Mouse (Mus musculus) erythroid progenitor cell, adult 5-6 weeks (primary cell): ENCODE measurements around the gene Adgrl3. TPM values are rescaled to one million over a fixed set of nuclear protein-coding genes. Genes with fewer than 3 reads are reported as not detected.

Experiments used
- ATAC-seq: replicated peaks from 2 replicates; pipeline ENCODE4 v1.8.0; 2016; ENCODE audit warnings: moderate number of reproducible peaks, mild to moderate bottlenecking, moderate TSS enrichment, inconsistent platforms; ENCODE audit not compliant: poor library complexity, low FRiP score, severe bottlenecking
- total RNA-seq, 2 experiments: library from RNA; stranded (forward) in 1 of 2; stranded (reverse) in 1 of 2; fragments of 150-400 nt in 1 of 2; fragments of 186-747, 209-891 nt in 1 of 2; gene quantifications; 2 replicates each; pipeline versions ENCODE4 v1.2.3 to v1.2.4; 2015 to 2017; ENCODE audit warnings: low replicate concordance in 2 of 2

Gene Adgrl3
- total RNA-seq, 2 experiments from 2014 or later, result not detected

- ATAC-seq, result no peak
Measured at GRCm38 (mm10) chr5:81218500-81219057, 198.6 kb downstream of the Adgrl3 start.

- no peak for ATAC-seq
Measured at GRCm38 (mm10) chr5:81224465-81224864, 204.5 kb downstream of the Adgrl3 start.

- no peak for ATAC-seq
Measured at GRCm38 (mm10) chr5:81225486-81225885, 205.5 kb downstream of the Adgrl3 start.

- no peak for ATAC-seq
Measured at GRCm38 (mm10) chr5:81227256-81227655, 207.3 kb downstream of the Adgrl3 start.

GRCm38 (mm10) chr5:81248724-81249123 lies 228.8 kb downstream of the Adgrl3 start:
- no peak for ATAC-seq

- no peak for ATAC-seq
Measured at GRCm38 (mm10) chr5:81256091-81256490, 236.2 kb downstream of the Adgrl3 start.

- no peak for ATAC-seq
Measured at GRCm38 (mm10) chr5:81269689-81270088, 249.8 kb downstream of the Adgrl3 start.

- ATAC-seq, result no peak
Measured at GRCm38 (mm10) chr5:81275346-81276047, 255.6 kb downstream of the Adgrl3 start.

- no peak for ATAC-seq
Measured at GRCm38 (mm10) chr5:81279246-81279645, 259.3 kb downstream of the Adgrl3 start.

- ATAC-seq, result no peak
Measured at GRCm38 (mm10) chr5:81285643-81286042, 265.7 kb downstream of the Adgrl3 start.

- no peak for ATAC-seq
Measured at GRCm38 (mm10) chr5:81301874-81302273, 281.9 kb downstream of the Adgrl3 start.

- no peak for ATAC-seq
Measured at GRCm38 (mm10) chr5:81317406-81318112, 297.6 kb downstream of the Adgrl3 start.

GRCm38 (mm10) chr5:81321276-81321934 lies 301.5 kb downstream of the Adgrl3 start:
- ATAC-seq, result no peak

- no peak for ATAC-seq
Measured at GRCm38 (mm10) chr5:81322064-81322463, 302.1 kb downstream of the Adgrl3 start.

- ATAC-seq, result no peak
Measured at GRCm38 (mm10) chr5:81326916-81327315, 307.0 kb downstream of the Adgrl3 start.

GRCm38 (mm10) chr5:81327392-81327791 lies 307.5 kb downstream of the Adgrl3 start:
- ATAC-seq, result no peak

GRCm38 (mm10) chr5:81329571-81329971 lies 309.6 kb downstream of the Adgrl3 start:
- ATAC-seq, result no peak

- no peak for ATAC-seq
Measured at GRCm38 (mm10) chr5:81344330-81344729, 324.4 kb downstream of the Adgrl3 start.

- ATAC-seq, result no peak
Measured at GRCm38 (mm10) chr5:81345096-81345435, 325.1 kb downstream of the Adgrl3 start.

GRCm38 (mm10) chr5:81345436-81346131 lies 325.6 kb downstream of the Adgrl3 start:
- no peak for ATAC-seq
